Mouse (Mus musculus): ENCODE results near the gene Ano1. TPM values are rescaled to one million over a fixed set of nuclear protein-coding genes. Genes with fewer than 3 reads are reported as not detected.

Ano1 gene
- total RNA-seq, 2 experiments from 2014 or later: 3.1 to 3.5 TPM

GRCm38 (mm10) chr7:144770116-144770515 is 18.3 kb upstream of the Ano1 start:
- no peak for DNase-seq (ENCODE audit: low spot score in 2 of 2)
- intact Hi-C loops (cut with DNase I): no loop called here

DNA sequence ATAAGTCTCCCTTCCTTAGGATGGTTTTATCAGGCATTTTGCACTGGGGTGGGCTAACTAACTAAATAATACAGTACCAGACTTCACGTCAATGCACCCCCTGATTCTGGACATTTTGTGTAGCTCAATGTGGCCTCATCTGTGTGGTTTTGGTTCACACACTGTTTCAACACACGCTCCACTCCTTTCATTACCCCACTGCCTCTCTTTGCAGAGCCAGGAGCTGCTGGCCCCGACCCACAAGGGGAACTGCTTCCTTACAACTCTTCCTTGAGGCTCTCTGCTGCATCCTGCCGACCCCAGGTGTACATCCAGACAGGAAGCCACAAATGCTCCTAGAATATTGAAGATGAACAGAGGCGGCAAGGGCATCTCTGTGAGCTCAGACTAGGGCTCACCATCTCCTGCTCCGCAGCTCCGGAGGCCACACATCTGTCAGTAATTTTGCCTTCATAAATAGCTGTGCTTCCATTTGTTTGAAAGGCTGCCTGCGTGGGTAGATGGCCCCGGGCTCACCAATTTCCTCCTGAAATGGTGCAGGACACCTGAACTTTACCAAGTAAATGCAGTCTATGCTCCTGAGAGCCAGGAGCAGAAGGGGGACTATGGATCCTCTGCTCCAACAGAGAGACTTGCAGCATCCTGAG is 17.8 kb upstream of the Ano1 start:
- intact Hi-C loops (cut with DNase I): no loop called here
- DNase-seq (ENCODE audit: low spot score in 2 of 2): no peak

- no peak for DNase-seq (ENCODE audit: low spot score in 2 of 2)
- intact Hi-C loops (cut with DNase I): no loop called here
These were observed 17.1 kb upstream of the Ano1 start for GRCm38 (mm10) chr7:144768845-144769244.

GRCm38 (mm10) chr7:144764537-144765282 is 12.9 kb upstream of the Ano1 start:
- DNase-seq (ENCODE audit: low spot score in 2 of 2): no peak
- intact Hi-C loops (cut with DNase I): no loop called here

DNA sequence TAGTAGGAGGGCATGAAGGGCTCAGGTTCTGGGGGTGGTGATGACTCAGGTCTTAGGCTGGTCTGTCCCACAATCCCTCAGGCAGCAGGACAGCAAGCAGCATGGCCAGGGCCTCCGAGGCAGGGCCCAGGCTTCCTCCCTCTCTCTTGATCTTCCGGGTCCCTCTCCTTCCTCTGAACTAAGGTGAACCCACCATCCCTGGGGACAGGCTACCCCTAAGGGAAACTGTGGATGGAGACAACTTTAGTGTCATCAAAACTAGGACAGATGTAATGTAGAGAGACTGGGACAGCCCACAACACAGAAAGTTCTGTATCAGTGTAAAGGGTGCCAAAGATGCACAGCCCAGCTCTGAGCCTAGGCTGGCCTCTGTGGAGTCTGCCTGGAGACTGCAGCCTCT is 12.2 kb upstream of the Ano1 start:
- intact Hi-C loops (cut with DNase I): no loop called here
- no peak for DNase-seq (ENCODE audit: low spot score in 2 of 2)

- intact Hi-C loops (cut with DNase I): no loop called here
These were observed 10.9 kb upstream of the Ano1 start for GRCm38 (mm10) chr7:144762496-144763235.

GRCm38 (mm10) chr7:144760228-144760627 is 8.5 kb upstream of the Ano1 start:
- intact Hi-C loops (cut with DNase I): no loop called here
- no peak for DNase-seq (ENCODE audit: low spot score in 2 of 2)

More at GRCm38 (mm10) chr7:144762496-144763235, 10.9 kb upstream of the Ano1 start:
- no peak for DNase-seq (ENCODE audit: low spot score in 2 of 2)

DNA sequence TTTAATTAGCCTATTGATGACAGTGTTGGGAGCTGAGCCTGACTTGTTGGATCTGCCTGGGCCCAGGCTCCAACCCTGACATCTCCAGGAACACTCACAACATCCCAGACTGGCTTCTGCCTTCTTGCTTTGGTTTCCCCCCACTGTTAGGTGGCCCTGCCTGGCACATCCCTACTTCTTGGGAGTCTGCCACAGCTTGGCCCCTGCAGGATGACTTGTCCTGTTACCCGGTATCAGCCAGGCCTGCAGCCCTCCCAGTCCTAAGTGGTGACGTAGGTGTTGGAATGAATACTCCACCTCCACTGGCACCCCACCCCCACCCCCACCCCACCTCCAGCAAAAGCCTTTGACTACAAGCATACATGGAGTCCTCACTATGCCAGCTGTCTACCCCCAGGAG is 7.7 kb upstream of the Ano1 start:
- intact Hi-C loops (cut with DNase I): no loop called here
- no peak for DNase-seq (ENCODE audit: low spot score in 2 of 2)

GRCm38 (mm10) chr7:144755511-144756378 is 4.0 kb upstream of the Ano1 start:
- no peak for DNase-seq (ENCODE audit: low spot score in 2 of 2)
- intact Hi-C loops (cut with DNase I): loop anchor here (2.0 kb wide), 1 partner anchor 25 kb away; no protein-coding TSS in a partner anchor

DNA sequence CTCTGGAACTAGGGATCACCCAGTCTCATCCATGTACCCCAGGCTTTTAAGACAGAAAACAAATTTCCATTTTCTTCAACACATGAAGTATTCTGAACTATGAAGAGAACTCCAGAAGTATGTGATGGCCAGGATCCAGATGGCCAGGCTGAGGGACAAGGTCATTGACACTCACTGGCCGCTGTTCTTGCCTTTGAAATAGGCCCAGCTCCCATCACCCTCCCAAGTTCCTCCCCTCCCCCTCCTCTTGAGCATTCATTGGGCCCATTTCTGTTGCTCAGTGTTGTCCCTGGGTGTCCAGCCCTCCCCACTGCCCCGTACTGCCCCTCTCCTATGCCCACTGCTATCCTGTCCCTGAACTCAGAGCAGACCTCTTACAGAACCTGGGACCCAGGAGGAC is 2.9 kb upstream of the Ano1 start:
- intact Hi-C loops (cut with DNase I): loop anchor here (2.0 kb wide), 1 partner anchor 24 kb away; no protein-coding TSS in a partner anchor
- no peak for DNase-seq (ENCODE audit: low spot score in 2 of 2)

GRCm38 (mm10) chr7:144753657-144754031 is 1.9 kb upstream of the Ano1 start:
- intact Hi-C loops (cut with DNase I): loop anchor here (2.0 kb wide), 1 partner anchor 23 kb away; no protein-coding TSS in a partner anchor

DNA sequence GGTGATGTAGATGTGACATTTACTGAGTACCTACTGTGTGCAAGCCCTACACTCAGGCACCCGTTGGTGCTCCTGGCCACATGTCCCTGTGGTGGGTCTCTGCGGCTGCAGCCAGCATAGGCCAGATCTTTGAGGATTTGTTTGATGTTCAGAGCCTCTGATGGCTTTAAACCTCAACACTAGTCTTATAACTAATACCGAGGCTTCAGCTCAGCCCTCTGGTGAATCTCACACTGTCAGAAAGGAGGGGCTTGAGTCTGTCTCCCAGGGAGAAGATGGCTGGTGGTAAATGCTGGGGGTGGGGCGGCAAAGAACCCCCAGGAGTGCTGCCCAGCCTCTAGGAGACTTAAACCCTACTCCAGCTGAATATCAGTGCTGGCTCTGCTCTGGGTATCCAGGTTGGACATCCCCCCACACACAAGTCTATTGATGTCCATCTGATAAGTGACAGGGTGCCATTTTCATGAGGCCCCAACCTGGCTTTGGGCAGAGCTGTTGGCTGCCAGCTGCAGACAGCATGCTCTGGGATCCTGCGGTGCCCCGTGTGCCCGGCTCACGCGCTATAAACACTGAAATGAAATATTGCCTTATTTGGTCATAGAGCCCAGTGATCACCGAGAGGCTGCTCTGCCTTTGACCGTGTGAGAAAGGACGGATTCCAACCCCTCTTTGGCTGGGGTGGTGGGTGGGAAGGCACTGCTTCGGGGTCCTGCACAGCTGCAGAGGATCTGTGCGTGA is 1.3 kb upstream of the Ano1 start:
- intact Hi-C loops (cut with DNase I): no loop called here
- DNase-seq (ENCODE audit: low spot score in 2 of 2): no peak

More at GRCm38 (mm10) chr7:144753657-144754031, 1.9 kb upstream of the Ano1 start:
- no peak for DNase-seq (ENCODE audit: low spot score in 2 of 2)

DNA sequence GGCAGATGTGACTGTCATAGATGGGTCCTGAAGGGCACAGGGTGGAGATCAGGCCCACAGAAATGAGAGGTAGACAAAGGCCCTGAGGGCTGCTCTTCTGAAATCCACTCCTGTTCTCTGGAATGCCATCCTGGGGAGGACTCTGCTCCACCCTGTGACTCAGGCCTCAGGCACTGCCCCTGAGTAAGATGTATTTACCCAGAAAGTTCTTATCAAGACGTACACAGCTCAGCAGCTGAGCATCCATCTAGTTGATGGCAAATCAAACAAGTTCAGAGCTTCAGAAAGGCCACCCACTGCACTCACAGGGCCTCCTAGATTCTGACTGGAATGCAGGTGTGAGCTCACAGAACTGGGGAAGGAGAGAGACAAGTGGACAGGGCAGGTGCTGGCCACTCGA is 4.0 kb downstream of the Ano1 start:
- intact Hi-C loops (cut with DNase I): no loop called here
- no peak for DNase-seq (ENCODE audit: low spot score in 2 of 2)

DNA sequence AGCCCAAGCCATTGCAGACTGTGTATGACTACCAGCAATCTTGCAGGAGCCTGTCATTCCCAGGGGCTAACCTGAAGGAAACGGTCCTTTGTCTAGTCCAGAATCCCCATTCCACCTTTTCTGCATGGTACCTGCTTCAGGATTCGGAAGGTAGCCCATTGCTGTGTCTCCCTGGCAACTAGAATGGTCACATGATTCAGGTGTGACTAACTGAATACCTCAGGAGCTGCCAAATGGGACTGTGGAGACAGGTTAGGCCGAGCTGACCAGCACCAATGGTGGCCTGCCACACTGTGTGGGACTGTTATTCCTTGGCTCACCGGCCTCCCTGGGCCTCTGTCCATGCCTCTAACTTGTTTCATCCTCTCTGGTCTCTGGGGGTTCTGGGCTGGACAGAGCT is 5.3 kb downstream of the Ano1 start:
- intact Hi-C loops (cut with DNase I): no loop called here
- no peak for DNase-seq (ENCODE audit: low spot score in 2 of 2)

DNA sequence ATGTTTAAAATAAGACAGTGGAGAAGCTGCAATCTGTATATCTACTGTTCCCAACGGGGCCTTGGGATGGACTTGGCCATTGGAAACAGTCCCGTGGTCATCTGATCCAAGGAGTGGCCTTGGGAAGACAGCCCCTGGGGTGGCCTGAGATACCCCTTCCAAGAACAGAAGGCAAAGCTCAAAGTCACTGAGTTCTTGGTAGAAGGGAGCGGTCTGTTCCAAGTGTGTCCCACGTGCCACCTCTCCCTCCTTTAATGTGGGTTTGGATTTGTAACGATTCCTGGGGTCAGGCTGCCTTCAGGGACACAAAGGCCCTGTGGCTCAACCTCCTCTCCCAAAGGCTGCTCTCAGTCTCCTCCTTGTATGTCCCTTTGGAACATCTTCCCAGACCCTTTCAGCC is 7.9 kb downstream of the Ano1 start:
- intact Hi-C loops (cut with DNase I): no loop called here
- DNase-seq (ENCODE audit: low spot score in 2 of 2): no peak

DNA sequence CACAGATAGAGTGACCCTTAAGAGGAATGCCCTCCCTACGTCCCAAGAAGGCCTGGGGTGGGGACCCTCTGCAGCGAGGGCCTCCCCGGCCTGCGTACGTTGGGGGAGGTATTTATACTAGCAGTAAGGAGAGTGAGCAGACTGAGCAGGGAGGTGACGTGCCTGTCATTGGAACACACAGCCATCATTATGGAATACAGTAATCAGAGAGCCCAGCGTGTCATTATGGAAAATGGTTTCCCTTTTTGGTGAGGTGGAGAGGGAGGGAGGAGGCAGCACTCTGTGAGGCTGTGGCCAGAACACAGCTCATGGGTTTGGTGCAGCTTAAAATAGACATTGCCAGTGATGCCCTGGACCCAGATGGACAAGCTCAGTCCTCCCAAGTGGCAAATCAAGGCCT is 11.1 kb downstream of the Ano1 start:
- intact Hi-C loops (cut with DNase I): no loop called here
- no peak for DNase-seq (ENCODE audit: low spot score in 2 of 2)

GRCm38 (mm10) chr7:144739810-144740209 is 12.0 kb downstream of the Ano1 start:
- DNase-seq (ENCODE audit: low spot score in 2 of 2): no peak
- intact Hi-C loops (cut with DNase I): no loop called here

DNA sequence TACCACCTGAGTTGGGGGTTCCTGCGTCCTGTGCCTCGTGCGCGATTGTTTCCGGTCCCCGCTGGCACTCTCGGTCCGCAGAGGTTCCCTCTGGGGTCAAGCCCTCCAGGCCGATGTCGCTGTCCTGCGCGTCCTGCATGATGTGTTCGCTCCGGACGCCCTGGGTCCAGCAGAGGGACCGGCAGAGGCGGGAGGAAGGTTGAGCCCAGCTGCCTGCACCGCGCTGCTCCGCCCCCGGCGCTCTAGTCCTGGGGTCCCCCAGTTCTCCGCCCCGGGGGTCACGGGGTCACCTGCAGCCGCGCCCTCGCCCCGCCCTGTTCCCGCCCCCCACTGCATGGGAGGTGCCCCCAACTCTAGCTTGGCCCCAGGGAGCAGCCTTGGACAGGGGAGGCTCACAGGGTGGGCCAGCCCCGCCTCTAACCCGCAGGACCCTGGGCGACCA is 13.4 kb downstream of the Ano1 start:
- intact Hi-C loops (cut with DNase I): no loop called here
- DNase-seq (ENCODE audit: low spot score in 2 of 2): no peak

- intact Hi-C loops (cut with DNase I): loop anchor here (2.0 kb wide), 1 partner anchor 23 kb away; no protein-coding TSS in a partner anchor
These were observed 19.9 kb downstream of the Ano1 start for GRCm38 (mm10) chr7:144731897-144732291.

More at GRCm38 (mm10) chr7:144731897-144732291, 19.9 kb downstream of the Ano1 start:
- no peak for DNase-seq (ENCODE audit: low spot score in 2 of 2)
